Mouse (Mus musculus) testis, adult 2 months (tissue): Measurements from ENCODE around the gene Ripor3.

Source experiments
- CTCF ChIP-seq: fragments of 200-500 bp; IDR thresholded peaks from 2 replicates; pipeline ENCODE4 v1.5.1; 2012; ENCODE audit warnings: low read depth, mild to moderate bottlenecking, inconsistent platforms, low read length, moderate library complexity; ENCODE audit not compliant: control insufficient read depth, insufficient read depth, insufficient replicate concordance
- POLR2A ChIP-seq: fragments of 200-500 bp; IDR thresholded peaks from 2 replicates; pipeline ENCODE4 v1.6.1; 2012; ENCODE audit warnings: low read depth, mild to moderate bottlenecking, inconsistent platforms, low read length, moderate library complexity; ENCODE audit not compliant: control insufficient read depth

- TF ChIP-seq CTCF (no peak), POLR2A (no peak)
Observed at GRCm38 (mm10) chr2:168033905-168034304, 23.5 kb upstream of the Ripor3 start.
